Mouse (Mus musculus): ENCODE results near the gene AF366264. TPM values are rescaled to one million over a fixed set of nuclear protein-coding genes. Genes with fewer than 3 reads are reported as not detected.

The AF366264 gene
- polyA plus RNA-seq (2014; fragmentation: Illumina TruSeq; extraction: RNeasy Lipid Tissue Mini Kit (QIAGEN cat#74804); ENCODE audit: low read depth, low replicate concordance): not detected

GRCm38 (mm10) chr8:13838289-13838688 lies at the start of gene AF366264:
TSS of gene AF366264 (minus strand) at chr8:13838389.

GRCm38 (mm10) chr8:13785250-13785763 lies 52.9 kb downstream of the AF366264 start, which contains the start of gene Upf3a:
TSS of gene Upf3a (plus strand) at chr8:13785615.

Other genes with a start within 250 kb of the AF366264 start
- gene Rasa3, start 160.8 kb downstream of the AF366264 start, polyA plus RNA-seq (2014; fragmentation: Illumina TruSeq; extraction: RNeasy Lipid Tissue Mini Kit (QIAGEN cat#74804); ENCODE audit: low read depth, low replicate concordance): 15.3 TPM
- gene Cfap97d2, start 132.5 kb downstream of the AF366264 start, polyA plus RNA-seq (2014; fragmentation: Illumina TruSeq; extraction: RNeasy Lipid Tissue Mini Kit (QIAGEN cat#74804); ENCODE audit: low read depth, low replicate concordance): 0.29 TPM
- 83.0 TPM for gene Cdc16, start 80.7 kb downstream of the AF366264 start, polyA plus RNA-seq (2014; fragmentation: Illumina TruSeq; extraction: RNeasy Lipid Tissue Mini Kit (QIAGEN cat#74804); ENCODE audit: low read depth, low replicate concordance)
- gene Upf3a, start 52.8 kb downstream of the AF366264 start, polyA plus RNA-seq (2014; fragmentation: Illumina TruSeq; extraction: RNeasy Lipid Tissue Mini Kit (QIAGEN cat#74804); ENCODE audit: low read depth, low replicate concordance): 17.7 TPM
- 23.2 TPM for gene Champ1, start 31.3 kb upstream of the AF366264 start, polyA plus RNA-seq (2014; fragmentation: Illumina TruSeq; extraction: RNeasy Lipid Tissue Mini Kit (QIAGEN cat#74804); ENCODE audit: low read depth, low replicate concordance)
- 6.6 TPM for gene Coprs, start 51.9 kb upstream of the AF366264 start, polyA plus RNA-seq (2014; fragmentation: Illumina TruSeq; extraction: RNeasy Lipid Tissue Mini Kit (QIAGEN cat#74804); ENCODE audit: low read depth, low replicate concordance)

Data from adrenal gland, adult 10 weeks (tissue).